Mouse (Mus musculus) liver, embryonic 16.5 days (tissue): ENCODE results near the gene Olig1. TPM values are rescaled to one million over a fixed set of nuclear protein-coding genes. Genes with fewer than 3 reads are reported as not detected.

ENCODE experiments used
- ATAC-seq: fragments of 200-750 bp; cut with Nextera tagmentation; 2 replicates; pipeline ENCODE4 v1.8.0; 2017; ENCODE audit warnings: low read depth, mild to moderate bottlenecking, moderate number of reproducible peaks, moderate library complexity
- H3K27ac ChIP-seq: fragments of 300-500 bp; sonication (generic); 2 replicates; pipeline ENCODE4 v1.5.1; 2014; ENCODE audit warnings: mild to moderate bottlenecking, low read length
- H3K27me3 ChIP-seq: fragments of 300-500 bp; sonication (generic); 2 replicates; pipeline ENCODE4 v1.6.1; 2014; ENCODE audit warnings: low read depth, low read length, mixed read lengths; ENCODE audit not compliant: control insufficient read depth, insufficient read depth
- H3K36me3 ChIP-seq: fragments of 300-500 bp; sonication (generic); 2 replicates; pipeline ENCODE4 v1.6.1; 2014; ENCODE audit warnings: mild to moderate bottlenecking; ENCODE audit not compliant: control insufficient read depth, insufficient read depth
- H3K4me1 ChIP-seq: fragments of 300-500 bp; sonication (generic); 2 replicates; pipeline ENCODE4 v1.6.1; 2014; ENCODE audit warnings: low read depth, low read length, mixed read lengths; ENCODE audit not compliant: control insufficient read depth
- H3K4me2 ChIP-seq: fragments of 300-500 bp; sonication (generic); 2 replicates; pipeline ENCODE4 v1.6.1; 2014; ENCODE audit warnings: low read depth, low read length, mixed read lengths
- H3K4me3 ChIP-seq: fragments of 300-500 bp; sonication (generic); 2 replicates; pipeline ENCODE4 v1.5.1; 2014; ENCODE audit warnings: low read depth, mild to moderate bottlenecking, low read length
- H3K9ac ChIP-seq: fragments of 300-500 bp; sonication (generic); 2 replicates; pipeline ENCODE4 v1.6.1; 2014; ENCODE audit warnings: low read depth, low read length
- H3K9me3 ChIP-seq: fragments of 300-500 bp; sonication (generic); replicated peaks from 2 replicates; pipeline ENCODE4 v1.6.1; 2016; ENCODE audit warnings: low read length; ENCODE audit not compliant: control insufficient read depth
- WGBS: fragments of 180-500 bp; shearing (Covaris S2); extraction: QIAGEN DNeasy Blood & Tissue Kit; methylation state at CpG from one replicate; pipeline ENCODE4 v1.1.7; 2014; ENCODE audit not compliant: insufficient replicate concordance; 5-methylcytosine and 5-hydroxymethylcytosine counted together
- polyA plus RNA-seq: library from polyadenylated mRNA; unstranded; fragments of >200 nt; fragmentation: Nextera tagmentation; extraction: Ambion mirVana; gene quantifications from 2 replicates; pipeline ENCODE4 v1.2.1, GENCODE M21; 2015

The Olig1 gene
- polyA plus RNA-seq, result 0.05 and 0.07 TPM in 2 replicates

DNA sequence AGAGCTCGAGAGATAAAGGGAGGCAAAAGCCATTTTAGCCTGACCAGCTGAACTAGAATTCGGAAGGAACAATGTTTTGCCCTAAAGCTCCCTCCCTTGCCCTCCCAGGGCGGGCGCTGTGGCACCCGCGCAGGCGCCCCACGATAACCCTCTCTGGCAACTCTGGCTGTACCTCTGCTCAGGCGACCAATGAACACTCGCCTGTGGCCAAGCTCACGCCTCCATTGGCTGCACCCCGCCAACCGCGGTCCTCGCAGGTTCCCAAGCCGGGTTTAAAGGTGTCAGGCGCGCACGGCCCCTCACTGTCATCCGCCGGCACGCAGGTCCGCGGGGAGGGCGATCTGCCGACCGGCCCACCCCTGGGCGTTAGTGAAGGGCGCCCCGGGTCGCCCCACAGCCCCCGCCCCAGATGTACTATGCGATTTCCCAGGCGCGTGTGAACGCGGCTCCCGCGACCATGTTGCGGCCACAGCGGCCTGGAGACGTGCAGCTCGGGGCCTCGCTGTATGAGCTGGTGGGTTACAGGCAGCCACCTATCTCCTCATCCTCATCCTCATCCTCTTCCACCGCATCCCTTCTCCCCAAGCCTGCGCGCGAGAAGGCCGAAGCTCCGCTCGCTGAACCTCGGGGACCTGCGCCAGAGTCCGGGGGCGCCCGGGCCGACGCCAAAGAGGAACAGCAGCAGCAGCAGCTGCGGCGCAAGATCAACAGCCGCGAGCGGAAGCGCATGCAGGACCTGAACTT is at the start of gene Olig1:
TSS of gene Olig1 (plus strand) at position 305 of the 744 bp plus-strand sequence.
- WGBS, result 1% methylated on average over 64 of the region's 64 CpGs
- H3K27ac ChIP-seq, result no peak within 1 kb of the TSS

DNA sequence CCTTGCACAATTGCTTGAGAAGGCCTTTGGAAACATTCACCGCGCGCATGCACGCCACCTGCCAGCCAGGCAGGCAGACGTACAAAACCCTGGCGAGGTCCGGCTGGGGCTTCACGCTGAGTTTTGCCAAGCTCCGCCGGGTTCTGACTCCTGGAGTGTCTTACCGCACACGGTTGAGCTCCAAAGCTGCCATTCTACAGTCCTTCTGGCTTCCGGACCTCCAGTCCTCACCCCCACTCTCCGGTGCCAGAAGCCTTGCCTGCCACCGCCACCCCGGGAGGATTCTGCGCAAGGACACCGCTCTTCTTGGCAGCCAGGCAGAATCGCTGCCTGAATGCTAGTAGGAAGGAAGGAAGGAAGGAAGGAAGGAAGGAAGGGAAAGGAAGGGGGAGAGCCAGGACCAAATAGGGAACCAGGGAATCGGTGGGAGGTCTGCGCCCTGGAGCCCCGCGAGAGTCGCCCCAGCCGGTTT is 47.4 kb upstream of the Olig1 start:
- Histone ChIP-seq H3K27me3 (peaks cover 96% of the 10 kb centered on the region), H3K4me3 (no peak overlapping the region), H3K36me3 (no peaks in the 10 kb centered on the region), H3K27ac (no peak overlapping the region), H3K4me1 (no peaks in the 10 kb centered on the region), H3K9me3 (no peaks in the 10 kb centered on the region; the same call in 1 of the 2 replicates), H3K4me2 (no peak overlapping the region), H3K9ac (no peak overlapping the region)
- WGBS, result 2% methylated on average over 25 of the region's 25 CpGs
- ATAC-seq, result no peak

More for the DNA sequence above, at the start of gene Olig1:
- peak within 1 kb of the TSS; percentile 28 for H3K4me3 ChIP-seq
- no peaks in the 10 kb centered on the region for H3K9me3 ChIP-seq
- peaks cover 3% of the 10 kb centered on the region; the same call in 1 of the 2 replicates for H3K4me1 ChIP-seq
- peak within 1 kb of the TSS; percentile 37 for H3K4me2 ChIP-seq
- peak; percentile 82 for ATAC-seq
- no peak within 1 kb of the TSS for H3K9ac ChIP-seq
- no peaks in the 10 kb centered on the region for H3K36me3 ChIP-seq
- peaks cover 77% of the 10 kb centered on the region for H3K27me3 ChIP-seq

DNA sequence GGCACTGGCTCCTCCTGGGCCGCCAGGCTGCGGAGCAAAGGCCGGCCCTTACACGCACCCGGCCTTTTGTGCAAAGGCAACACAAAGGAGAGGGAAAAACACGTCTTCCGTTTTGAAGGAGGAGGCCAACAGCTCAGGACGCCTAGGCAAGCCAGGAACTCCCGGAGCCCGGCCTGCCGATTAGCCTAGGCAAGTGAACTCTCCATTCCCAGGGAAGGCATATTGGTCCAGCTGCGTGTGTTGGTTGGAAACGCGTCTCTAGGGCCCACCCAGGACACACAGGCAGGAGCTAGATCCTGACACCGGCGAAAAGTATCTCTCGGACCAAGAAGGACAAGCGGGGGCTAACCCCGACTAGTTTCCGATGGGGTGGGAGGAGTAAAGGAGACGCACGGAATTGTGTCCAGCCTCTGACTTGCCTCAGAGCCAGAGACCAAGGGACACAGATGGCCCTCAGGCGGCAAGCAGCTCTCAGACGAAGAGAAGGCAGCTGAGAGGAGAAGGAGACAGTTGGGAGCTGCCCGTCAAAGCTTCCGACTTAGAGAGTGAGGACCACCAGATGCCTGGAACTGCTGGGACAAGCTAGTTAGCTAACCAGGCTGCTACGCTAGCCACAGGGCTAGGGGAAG is 46.8 kb upstream of the Olig1 start:
- Histone ChIP-seq H3K9me3 (no peaks in the 10 kb centered on the region; the same call in 1 of the 2 replicates), H3K27ac (no peak overlapping the region), H3K27me3 (peaks cover 98% of the 10 kb centered on the region), H3K36me3 (no peaks in the 10 kb centered on the region), H3K4me3 (no peak overlapping the region), H3K4me2 (no peak overlapping the region), H3K4me1 (no peaks in the 10 kb centered on the region), H3K9ac (no peak overlapping the region)
- WGBS, result under 1% methylated on average over 27 of the region's 27 CpGs
- no peak for ATAC-seq

DNA sequence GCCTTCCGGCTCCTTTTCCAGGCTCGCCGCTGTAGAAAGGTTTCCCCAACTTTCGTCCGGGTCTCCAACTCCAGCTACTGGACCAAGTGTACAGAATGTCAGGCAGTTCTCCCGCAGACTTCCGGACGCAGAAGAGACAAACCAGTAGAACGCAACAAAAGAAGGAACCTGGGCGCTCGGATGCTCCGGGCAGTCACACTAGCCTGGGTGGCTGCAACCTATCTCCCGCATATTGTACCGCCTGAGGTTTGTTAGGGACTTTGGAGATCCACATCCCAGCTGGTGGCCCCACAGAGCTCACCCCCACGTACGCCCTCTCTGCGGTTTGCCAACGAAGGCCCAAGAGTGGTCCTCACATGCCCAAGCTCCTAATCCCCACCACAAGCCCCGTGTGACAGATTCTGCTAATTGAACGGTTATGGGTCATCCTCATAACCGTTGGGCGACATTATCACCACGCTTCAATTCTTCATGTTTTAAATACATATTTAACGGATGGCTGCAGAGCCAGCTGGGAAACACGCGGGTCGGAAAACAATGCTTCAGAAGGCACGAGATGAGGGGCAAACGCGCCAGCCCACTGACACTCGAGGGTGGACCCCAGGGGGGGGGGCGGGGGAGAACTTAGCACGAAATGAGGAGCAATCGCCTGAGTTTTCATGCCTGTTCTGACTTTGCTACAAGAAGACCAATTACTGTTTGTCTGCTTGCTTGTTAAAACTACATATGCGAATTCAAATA is 46.1 kb upstream of the Olig1 start:
- ATAC-seq, result no peak
- no peak overlapping the region for H3K4me3 ChIP-seq
- no peaks in the 10 kb centered on the region for H3K4me1 ChIP-seq
- no peak overlapping the region for H3K4me2 ChIP-seq
- H3K27ac ChIP-seq, result no peak overlapping the region
- H3K36me3 ChIP-seq, result no peaks in the 10 kb centered on the region
- H3K9ac ChIP-seq, result no peak overlapping the region
- 2% methylated on average over 35 of the region's 35 CpGs for WGBS
- H3K27me3 ChIP-seq, result peaks cover 100% of the 10 kb centered on the region
- no peaks in the 10 kb centered on the region for H3K9me3 ChIP-seq

DNA sequence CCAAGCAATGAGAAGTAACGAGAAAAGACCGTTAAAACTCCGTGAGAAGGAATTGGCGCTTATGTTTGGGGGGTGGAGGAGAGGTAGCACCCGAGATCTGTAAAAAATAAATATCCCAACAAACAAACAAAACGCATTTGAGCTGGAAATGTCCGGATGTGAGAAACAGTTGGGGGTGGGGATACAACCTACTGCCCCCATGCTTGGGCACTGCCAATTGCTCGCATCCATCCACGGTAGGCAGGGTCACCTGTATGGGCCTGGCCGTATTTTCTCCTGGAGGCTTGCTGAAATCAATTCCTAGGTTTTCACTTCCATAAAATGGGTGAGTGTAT is 45.5 kb upstream of the Olig1 start:
- H3K4me3 ChIP-seq, result no peak overlapping the region
- ATAC-seq, result no peak
- 6% methylated on average over 10 of the region's 10 CpGs for WGBS

GRCm38 (mm10) chr16:91224481-91225232 is 44.9 kb upstream of the Olig1 start:
- peaks cover 100% of the 10 kb centered on the region for H3K27me3 ChIP-seq
- H3K4me2 ChIP-seq, result no peak overlapping the region
- WGBS, result 4% methylated on average over 26 of the region's 26 CpGs
- no peak for ATAC-seq
- H3K4me3 ChIP-seq, result no peak overlapping the region
- H3K27ac ChIP-seq, result no peak overlapping the region
- no peaks in the 10 kb centered on the region for H3K9me3 ChIP-seq
- no peak overlapping the region for H3K9ac ChIP-seq
- H3K36me3 ChIP-seq, result no peaks in the 10 kb centered on the region
- no peaks in the 10 kb centered on the region for H3K4me1 ChIP-seq

More for the DNA sequence above, 45.5 kb upstream of the Olig1 start:
- Histone ChIP-seq H3K27ac (no peak overlapping the region), H3K9me3 (no peaks in the 10 kb centered on the region), H3K9ac (no peak overlapping the region), H3K36me3 (no peaks in the 10 kb centered on the region), H3K27me3 (peaks cover 100% of the 10 kb centered on the region), H3K4me2 (no peak overlapping the region), H3K4me1 (no peaks in the 10 kb centered on the region)

- no peaks in the 10 kb centered on the region for H3K4me1 ChIP-seq
- no peak for ATAC-seq
- no peaks in the 10 kb centered on the region for H3K36me3 ChIP-seq
- no peaks in the 10 kb centered on the region for H3K9me3 ChIP-seq
- under 1% methylated on average over 53 of the region's 53 CpGs for WGBS
- peaks cover 100% of the 10 kb centered on the region for H3K27me3 ChIP-seq
- no peak within 1 kb of the TSS for H3K4me2 ChIP-seq
- no peak within 1 kb of the TSS for H3K4me3 ChIP-seq
- no peak within 1 kb of the TSS for H3K9ac ChIP-seq
- no peak within 1 kb of the TSS for H3K27ac ChIP-seq
Measured at GRCm38 (mm10) chr16:91225233-91226037, 44.1 kb upstream of the Olig1 start, which contains the start of gene Olig2. Gene Olig2, plus strand, starts transcription at chr16:91225457.
